Mouse (Mus musculus) myocyte (in vitro differentiated cells): ENCODE measurements around the gene Atf2. TPM values are rescaled to one million over a fixed set of nuclear protein-coding genes. Genes with fewer than 3 reads are reported as not detected.

ENCODE experiments used
- H3K27me3 ChIP-seq: one replicate; pipeline ENCODE4 v1.6.1; 2011; ENCODE audit not compliant: control insufficient read depth, insufficient read depth, insufficient read length
- H3K36me3 ChIP-seq: one replicate; pipeline ENCODE4 v1.6.1; 2011; ENCODE audit not compliant: control insufficient read depth, insufficient read depth
- H3K4me2 ChIP-seq: one replicate; pipeline ENCODE4 v1.6.1; 2011; ENCODE audit warnings: low read depth, control low read depth
- H3K4me3 ChIP-seq: one replicate; pipeline ENCODE4 v1.5.1; 2011; ENCODE audit warnings: mild to moderate bottlenecking, control low read depth, moderate library complexity
- H3K79me2 ChIP-seq: one replicate; pipeline ENCODE4 v1.6.1; 2011; ENCODE audit not compliant: control insufficient read depth, insufficient read depth
- H3ac ChIP-seq: one replicate; pipeline ENCODE4 v1.6.1; 2011; ENCODE audit not compliant: control insufficient read depth, insufficient read length
- CEBPB ChIP-seq: IDR thresholded peaks from 2 replicates; pipeline ENCODE4 v1.6.1; 2011; ENCODE audit warnings: mild to moderate bottlenecking, moderate library complexity; ENCODE audit not compliant: poor library complexity, insufficient read depth, severe bottlenecking
- E2F4 ChIP-seq: IDR thresholded peaks from one replicate; pipeline ENCODE4 v1.6.1; 2011; ENCODE audit warnings: mild to moderate bottlenecking, control low read depth, moderate library complexity; ENCODE audit not compliant: insufficient read depth
- MAX ChIP-seq: IDR thresholded peaks from one replicate; pipeline ENCODE4 v1.6.1; 2011; ENCODE audit warnings: low read depth, mild to moderate bottlenecking, control low read depth
- MYOD1 ChIP-seq, 3 experiments: IDR thresholded peaks; one replicate each; pipeline ENCODE4 v1.6.1; 2011; ENCODE audit warnings: control low read depth in 2 of 3, low read depth in 2 of 3, mild to moderate bottlenecking in 2 of 3, moderate library complexity in 1 of 3; ENCODE audit not compliant: insufficient read length in 2 of 3, control insufficient read depth in 1 of 3
- MYOG ChIP-seq, 3 experiments: IDR thresholded peaks; one replicate each; pipeline ENCODE4 v1.6.1; 2011; ENCODE audit warnings: control low read depth in 2 of 3, low read depth in 2 of 3, mild to moderate bottlenecking in 2 of 3; ENCODE audit not compliant: insufficient read length in 2 of 3, control insufficient read depth in 1 of 3, insufficient read depth in 1 of 3
- POLR2A ChIP-seq: IDR thresholded peaks from one replicate; pipeline ENCODE4 v1.6.1; 2011; ENCODE audit warnings: low read depth, mild to moderate bottlenecking, control low read depth, moderate library complexity; ENCODE audit not compliant: insufficient read length
- POLR2AphosphoS2 ChIP-seq: IDR thresholded peaks from one replicate; pipeline ENCODE4 v1.6.1; 2011; ENCODE audit warnings: low read depth, control low read depth; ENCODE audit not compliant: insufficient read length
- REST ChIP-seq: IDR thresholded peaks from one replicate; pipeline ENCODE4 v1.6.1; 2011; ENCODE audit warnings: mild to moderate bottlenecking, control low read depth, moderate library complexity; ENCODE audit not compliant: insufficient read depth, insufficient read length
- SRF ChIP-seq: IDR thresholded peaks from one replicate; pipeline ENCODE4 v1.6.1; 2011; ENCODE audit warnings: low read depth; ENCODE audit not compliant: control insufficient read depth, insufficient read length
- TCF12 ChIP-seq: IDR thresholded peaks from one replicate; pipeline ENCODE4 v1.6.1; 2011; ENCODE audit warnings: mild to moderate bottlenecking, control low read depth; ENCODE audit not compliant: poor library complexity, insufficient read depth, severe bottlenecking
- TCF3 ChIP-seq: IDR thresholded peaks from one replicate; pipeline ENCODE4 v1.6.1; 2011; ENCODE audit warnings: low read depth, control low read depth; ENCODE audit not compliant: insufficient read length
- USF1 ChIP-seq: IDR thresholded peaks from one replicate; pipeline ENCODE4 v1.6.1; 2011; ENCODE audit warnings: low read depth, mild to moderate bottlenecking, control low read depth, moderate library complexity
- polyA plus RNA-seq: library from polyadenylated mRNA; unstranded; fragments of >200 nt; fragmentation: generic; extraction: Trizol; gene quantifications from one replicate; pipeline ENCODE4 v1.2.1, GENCODE M21; 2012; ENCODE audit warnings: missing spikeins

The Atf2 gene
- polyA plus RNA-seq, 1 experiment: 8.6 TPM

GRCm38 (mm10) chr2:73782371-73782905, 110.0 kb downstream of the Atf2 start:
- Histone ChIP-seq H3K4me2 (no peak overlapping the region), H3K36me3 (no peaks in the 10 kb centered on the region), H3ac (no peak overlapping the region), H3K27me3 (no peaks in the 10 kb centered on the region), H3K79me2 (no peaks in the 10 kb centered on the region), H3K4me3 (no peak overlapping the region)
- TF ChIP-seq POLR2A (no peak), REST (no peak), MYOG (IDR thresholded peaks at IDR 0.05; ENCODE audit: control insufficient read depth in 1 of 3, insufficient read depth in 1 of 3, insufficient read length in 2 of 3, low read depth in 2 of 3) (no peak), MAX (no peak), CEBPB (no peak), POLR2AphosphoS2 (no peak), MYOD1 (IDR thresholded peaks at IDR 0.05; ENCODE audit: control insufficient read depth in 1 of 3, insufficient read length in 2 of 3, low read depth in 2 of 3) (no peak), E2F4 (no peak), TCF12 (no peak), TCF3 (no peak), USF1 (no peak), SRF (no peak)

- Histone ChIP-seq H3K4me3 (no peak overlapping the region), H3ac (no peak overlapping the region), H3K27me3 (no peaks in the 10 kb centered on the region), H3K4me2 (no peak overlapping the region), H3K36me3 (no peaks in the 10 kb centered on the region), H3K79me2 (no peaks in the 10 kb centered on the region)
- TF ChIP-seq E2F4 (no peak), MAX (no peak)
Measured at GRCm38 (mm10) chr2:73780321-73781010, 112.0 kb downstream of the Atf2 start.

- H3K79me2 ChIP-seq: no peaks in the 10 kb centered on the region
- no peak overlapping the region for H3K4me2 ChIP-seq
- TF ChIP-seq MYOG (IDR thresholded peaks at IDR 0.05; ENCODE audit: control insufficient read depth in 1 of 3, insufficient read depth in 1 of 3, insufficient read length in 2 of 3, low read depth in 2 of 3) (no peak), REST (no peak), MAX (no peak), E2F4 (no peak), POLR2A (no peak), SRF (no peak), MYOD1 (IDR thresholded peaks at IDR 0.05; ENCODE audit: control insufficient read depth in 1 of 3, insufficient read length in 2 of 3, low read depth in 2 of 3) (no peak), TCF12 (no peak), USF1 (no peak), TCF3 (no peak)
- H3K27me3 ChIP-seq: no peaks in the 10 kb centered on the region
- H3K4me3 ChIP-seq: no peak overlapping the region
- no peaks in the 10 kb centered on the region for H3K36me3 ChIP-seq
- H3ac ChIP-seq: no peak overlapping the region
Measured at GRCm38 (mm10) chr2:73779796-73780195, 112.6 kb downstream of the Atf2 start.

GRCm38 (mm10) chr2:73779016-73779595, 113.3 kb downstream of the Atf2 start:
- H3K36me3 ChIP-seq: no peaks in the 10 kb centered on the region
- no peaks in the 10 kb centered on the region for H3K27me3 ChIP-seq
- TF ChIP-seq USF1 (no peak), MAX (no peak), CEBPB (no peak), E2F4 (no peak), REST (no peak), TCF12 (no peak), SRF (no peak), POLR2A (no peak), MYOG (IDR thresholded peaks at IDR 0.05; ENCODE audit: control insufficient read depth in 1 of 3, insufficient read depth in 1 of 3, insufficient read length in 2 of 3, low read depth in 2 of 3) (no peak), POLR2AphosphoS2 (no peak), MYOD1 (IDR thresholded peaks at IDR 0.05; ENCODE audit: control insufficient read depth in 1 of 3, insufficient read length in 2 of 3, low read depth in 2 of 3) (no peak), TCF3 (no peak)
- H3K4me3 ChIP-seq: no peak overlapping the region
- H3K4me2 ChIP-seq: no peak overlapping the region
- no peaks in the 10 kb centered on the region for H3K79me2 ChIP-seq
- no peak overlapping the region for H3ac ChIP-seq

GRCm38 (mm10) chr2:73776936-73777335, 115.5 kb downstream of the Atf2 start:
- Histone ChIP-seq H3ac (no peak overlapping the region), H3K27me3 (no peaks in the 10 kb centered on the region), H3K36me3 (no peaks in the 10 kb centered on the region), H3K79me2 (peaks cover 4% of the 10 kb centered on the region), H3K4me3 (no peak overlapping the region), H3K4me2 (no peak overlapping the region)
- no peak for TF ChIP-seq TCF3
- TF ChIP-seq POLR2AphosphoS2: no peak
- no peak for TF ChIP-seq MYOD1 (IDR thresholded peaks at IDR 0.05; ENCODE audit: control insufficient read depth in 1 of 3, insufficient read length in 2 of 3, low read depth in 2 of 3)
- TF ChIP-seq REST: no peak
- TF ChIP-seq MAX: no peak
- no peak for TF ChIP-seq SRF
- no peak for TF ChIP-seq TCF12
- TF ChIP-seq USF1: no peak
- TF ChIP-seq CEBPB: no peak
- no peak for TF ChIP-seq POLR2A
- TF ChIP-seq MYOG (IDR thresholded peaks at IDR 0.05; ENCODE audit: control insufficient read depth in 1 of 3, insufficient read depth in 1 of 3, insufficient read length in 2 of 3, low read depth in 2 of 3): no peak
- TF ChIP-seq E2F4: no peak
